Mouse (Mus musculus): ENCODE measurements around the gene Ptprm. TPM values are rescaled to one million over a fixed set of nuclear protein-coding genes. Genes with fewer than 3 reads are reported as not detected.

Ptprm gene
- polyA plus RNA-seq, 1 experiment from 2014 or later, result 19.7 TPM

GRCm38 (mm10) chr17:67352956-67353795, 1.1 kb downstream of the Ptprm start:
- 2% methylated on average over 48 of the region's 50 CpGs for WGBS
- Histone ChIP-seq H3K4me3 (ENCODE audit: low read depth, low read length) (peak overlapping the region; percentile 74), H3K9ac (ENCODE audit: low read depth, low read length) (peak overlapping the region; percentile 84), H3K27me3 (ENCODE audit: control insufficient read depth, insufficient read depth, low read depth, low read length) (peaks cover 4% of the 10 kb centered on the region), H3K9me3 (replicated peaks; ENCODE audit: control insufficient read depth, low read length, poor library complexity, severe bottlenecking) (no peaks in the 10 kb centered on the region), H3K4me1 (ENCODE audit: control insufficient read depth, insufficient read depth, low read length) (peaks cover 15% of the 10 kb centered on the region), H3K4me2 (ENCODE audit: low read length) (peak overlapping the region; percentile 94), H3K36me3 (ENCODE audit: control insufficient read depth, insufficient read depth, low read length) (no peaks in the 10 kb centered on the region), H3K27ac (ENCODE audit: low read length) (peak overlapping the region; percentile 67; the same call in 1 of the 2 replicates)
- ATAC-seq, result peak; percentile 28

DNA sequence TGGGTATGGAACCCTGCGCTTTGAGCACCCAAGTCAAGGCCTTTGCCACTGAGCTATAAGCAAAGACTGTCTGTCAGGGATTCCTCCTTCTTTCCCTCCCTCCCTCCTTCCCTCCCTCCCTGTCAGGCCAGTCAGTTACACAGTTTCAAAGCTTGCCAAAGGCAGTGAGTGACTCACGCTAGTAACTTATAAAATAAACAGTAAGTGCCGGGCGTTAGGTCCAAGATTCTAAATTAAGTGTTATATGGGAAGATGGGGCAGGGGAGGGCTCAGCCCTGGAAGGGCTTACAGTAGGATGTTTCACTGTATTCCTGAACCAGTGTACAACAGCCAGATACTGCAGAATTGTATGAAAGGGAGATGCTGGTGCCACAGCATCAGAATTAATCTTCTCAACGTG, 2.8 kb downstream of the Ptprm start:
- H3K4me1 ChIP-seq (ENCODE audit: control insufficient read depth, insufficient read depth, low read length), result peaks cover 15% of the 10 kb centered on the region
- H3K4me2 ChIP-seq (ENCODE audit: low read length), result peak overlapping the region; percentile 94
- H3K27ac ChIP-seq (ENCODE audit: low read length), result no peak overlapping the region
- H3K9ac ChIP-seq (ENCODE audit: low read depth, low read length), result no peak overlapping the region
- peaks cover 4% of the 10 kb centered on the region for H3K27me3 ChIP-seq (ENCODE audit: control insufficient read depth, insufficient read depth, low read depth, low read length)
- H3K9me3 ChIP-seq (replicated peaks; ENCODE audit: control insufficient read depth, low read length, poor library complexity, severe bottlenecking), result no peaks in the 10 kb centered on the region
- ATAC-seq, result no peak
- H3K36me3 ChIP-seq (ENCODE audit: control insufficient read depth, insufficient read depth, low read length), result no peaks in the 10 kb centered on the region
- 59% methylated on average over 5 of the region's 5 CpGs for WGBS
- peak overlapping the region; percentile 74 for H3K4me3 ChIP-seq (ENCODE audit: low read depth, low read length)

DNA sequence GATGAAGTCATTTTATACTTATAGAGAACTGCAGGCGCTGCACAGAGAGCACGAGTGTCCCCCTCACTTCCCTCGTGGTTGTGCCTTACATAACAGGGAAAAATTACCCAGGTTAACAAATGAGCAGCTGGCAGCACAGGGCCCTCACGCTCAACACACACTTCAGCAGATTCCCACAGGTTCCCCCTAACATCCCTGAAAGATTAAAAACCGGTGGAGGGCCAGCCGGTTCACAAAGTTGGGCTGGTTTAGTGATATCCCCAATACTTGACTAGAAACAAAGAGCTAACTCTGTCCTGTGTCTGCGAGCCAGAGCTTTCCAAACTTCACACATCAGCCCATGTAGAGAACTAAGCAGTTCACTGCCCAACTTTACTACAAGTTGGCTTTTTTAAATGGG, 3.7 kb downstream of the Ptprm start:
- no peak for ATAC-seq
- H3K27ac ChIP-seq (ENCODE audit: low read length), result no peak overlapping the region
- WGBS, result 70% methylated on average over 7 of the region's 7 CpGs
- peaks cover 15% of the 10 kb centered on the region for H3K4me1 ChIP-seq (ENCODE audit: control insufficient read depth, insufficient read depth, low read length)
- H3K4me3 ChIP-seq (ENCODE audit: low read depth, low read length), result no peak overlapping the region
- H3K9me3 ChIP-seq (replicated peaks; ENCODE audit: control insufficient read depth, low read length, poor library complexity, severe bottlenecking), result no peaks in the 10 kb centered on the region
- H3K27me3 ChIP-seq (ENCODE audit: control insufficient read depth, insufficient read depth, low read depth, low read length), result peaks cover 4% of the 10 kb centered on the region; the same call in 1 of the 2 replicates
- 0 out of 2 replicates have a peak overlapping the region, but pooled peaks have one; percentile 3 for H3K4me2 ChIP-seq (ENCODE audit: low read length)
- no peaks in the 10 kb centered on the region for H3K36me3 ChIP-seq (ENCODE audit: control insufficient read depth, insufficient read depth, low read length)
- H3K9ac ChIP-seq (ENCODE audit: low read depth, low read length), result no peak overlapping the region

- Histone ChIP-seq H3K36me3 (ENCODE audit: control insufficient read depth, insufficient read depth, low read length) (no peaks in the 10 kb centered on the region), H3K9me3 (replicated peaks; ENCODE audit: control insufficient read depth, low read length, poor library complexity, severe bottlenecking) (no peaks in the 10 kb centered on the region), H3K27me3 (ENCODE audit: control insufficient read depth, insufficient read depth, low read depth, low read length) (peaks cover 4% of the 10 kb centered on the region; the same call in 1 of the 2 replicates), H3K9ac (ENCODE audit: low read depth, low read length) (no peak overlapping the region), H3K4me2 (ENCODE audit: low read length) (no peak overlapping the region), H3K4me3 (ENCODE audit: low read depth, low read length) (no peak overlapping the region), H3K27ac (ENCODE audit: low read length) (no peak overlapping the region), H3K4me1 (ENCODE audit: control insufficient read depth, insufficient read depth, low read length) (peaks cover 11% of the 10 kb centered on the region; the same call in 1 of the 2 replicates)
- 94% methylated on average over 8 of the region's 8 CpGs for WGBS
- no peak for ATAC-seq
Measured at GRCm38 (mm10) chr17:67349594-67349993, 4.7 kb downstream of the Ptprm start.

GRCm38 (mm10) chr17:67346921-67347320, 7.3 kb downstream of the Ptprm start:
- Histone ChIP-seq H3K27ac (ENCODE audit: low read length) (no peak overlapping the region), H3K4me1 (ENCODE audit: control insufficient read depth, insufficient read depth, low read length) (peaks cover 5% of the 10 kb centered on the region; the same call in 1 of the 2 replicates), H3K4me3 (ENCODE audit: low read depth, low read length) (no peak overlapping the region), H3K9ac (ENCODE audit: low read depth, low read length) (no peak overlapping the region), H3K9me3 (replicated peaks; ENCODE audit: control insufficient read depth, low read length, poor library complexity, severe bottlenecking) (no peaks in the 10 kb centered on the region), H3K27me3 (ENCODE audit: control insufficient read depth, insufficient read depth, low read depth, low read length) (peaks cover 4% of the 10 kb centered on the region; the same call in 1 of the 2 replicates), H3K4me2 (ENCODE audit: low read length) (no peak overlapping the region), H3K36me3 (ENCODE audit: control insufficient read depth, insufficient read depth, low read length) (no peaks in the 10 kb centered on the region)
- WGBS, result 88% methylated on average over 10 of the region's 10 CpGs
- no peak for ATAC-seq

GRCm38 (mm10) chr17:67345157-67345556, 9.1 kb downstream of the Ptprm start:
- Histone ChIP-seq H3K4me2 (ENCODE audit: low read length) (no peak overlapping the region), H3K9ac (ENCODE audit: low read depth, low read length) (no peak overlapping the region), H3K27me3 (ENCODE audit: control insufficient read depth, insufficient read depth, low read depth, low read length) (no peaks in the 10 kb centered on the region), H3K9me3 (replicated peaks; ENCODE audit: control insufficient read depth, low read length, poor library complexity, severe bottlenecking) (no peaks in the 10 kb centered on the region), H3K4me3 (ENCODE audit: low read depth, low read length) (no peak overlapping the region), H3K27ac (ENCODE audit: low read length) (no peak overlapping the region), H3K4me1 (ENCODE audit: control insufficient read depth, insufficient read depth, low read length) (peaks cover 6% of the 10 kb centered on the region; the same call in 1 of the 2 replicates), H3K36me3 (ENCODE audit: control insufficient read depth, insufficient read depth, low read length) (no peaks in the 10 kb centered on the region)
- ATAC-seq, result no peak
- WGBS, result 96% methylated on average over 8 of the region's 8 CpGs

GRCm38 (mm10) chr17:67343471-67343870, 10.8 kb downstream of the Ptprm start:
- Histone ChIP-seq H3K36me3 (ENCODE audit: control insufficient read depth, insufficient read depth, low read length) (no peaks in the 10 kb centered on the region), H3K4me1 (ENCODE audit: control insufficient read depth, insufficient read depth, low read length) (peaks cover 6% of the 10 kb centered on the region; the same call in 1 of the 2 replicates), H3K27ac (ENCODE audit: low read length) (no peak overlapping the region), H3K4me3 (ENCODE audit: low read depth, low read length) (no peak overlapping the region), H3K9me3 (replicated peaks; ENCODE audit: control insufficient read depth, low read length, poor library complexity, severe bottlenecking) (no peaks in the 10 kb centered on the region), H3K9ac (ENCODE audit: low read depth, low read length) (no peak overlapping the region), H3K4me2 (ENCODE audit: low read length) (no peak overlapping the region), H3K27me3 (ENCODE audit: control insufficient read depth, insufficient read depth, low read depth, low read length) (no peaks in the 10 kb centered on the region)
- ATAC-seq, result no peak
- WGBS, result 80% methylated on average over 2 of the region's 2 CpGs

- no peak for ATAC-seq
- Histone ChIP-seq H3K9ac (ENCODE audit: low read depth, low read length) (no peak overlapping the region), H3K9me3 (replicated peaks; ENCODE audit: control insufficient read depth, low read length, poor library complexity, severe bottlenecking) (no peaks in the 10 kb centered on the region), H3K4me2 (ENCODE audit: low read length) (no peak overlapping the region), H3K4me1 (ENCODE audit: control insufficient read depth, insufficient read depth, low read length) (peaks cover 6% of the 10 kb centered on the region; the same call in 1 of the 2 replicates), H3K4me3 (ENCODE audit: low read depth, low read length) (no peak overlapping the region), H3K27ac (ENCODE audit: low read length) (no peak overlapping the region), H3K36me3 (ENCODE audit: control insufficient read depth, insufficient read depth, low read length) (no peaks in the 10 kb centered on the region), H3K27me3 (ENCODE audit: control insufficient read depth, insufficient read depth, low read depth, low read length) (no peaks in the 10 kb centered on the region)
- 83% methylated on average over 6 of the region's 6 CpGs for WGBS
Measured at GRCm38 (mm10) chr17:67343006-67343405, 11.3 kb downstream of the Ptprm start.

DNA sequence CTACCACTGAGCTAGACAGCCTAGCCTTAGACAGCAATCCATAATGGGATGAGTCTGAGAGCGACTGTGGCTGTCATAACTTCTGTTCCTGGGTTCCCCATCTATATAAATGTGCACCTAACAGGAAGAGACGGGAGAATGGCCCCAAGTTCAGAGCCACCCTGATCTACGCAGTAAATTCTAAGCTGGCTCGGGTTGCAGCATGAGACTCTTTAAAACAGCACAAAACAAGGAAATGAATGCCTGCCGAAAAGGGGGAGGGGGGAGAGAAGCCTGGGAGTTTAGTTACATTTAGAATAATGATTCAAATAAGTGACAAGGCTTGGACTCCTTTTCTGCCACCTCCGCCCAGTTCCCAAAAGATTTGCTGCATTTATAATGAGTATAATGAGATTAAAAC, 13.9 kb downstream of the Ptprm start:
- Histone ChIP-seq H3K9ac (ENCODE audit: low read depth, low read length) (no peak overlapping the region), H3K36me3 (ENCODE audit: control insufficient read depth, insufficient read depth, low read length) (no peaks in the 10 kb centered on the region), H3K4me1 (ENCODE audit: control insufficient read depth, insufficient read depth, low read length) (peaks cover 6% of the 10 kb centered on the region; the same call in 1 of the 2 replicates), H3K27ac (ENCODE audit: low read length) (no peak overlapping the region), H3K9me3 (replicated peaks; ENCODE audit: control insufficient read depth, low read length, poor library complexity, severe bottlenecking) (no peaks in the 10 kb centered on the region), H3K27me3 (ENCODE audit: control insufficient read depth, insufficient read depth, low read depth, low read length) (no peaks in the 10 kb centered on the region), H3K4me2 (ENCODE audit: low read length) (no peak overlapping the region), H3K4me3 (ENCODE audit: low read depth, low read length) (no peak overlapping the region)
- WGBS, result 72% methylated on average over 6 of the region's 6 CpGs
- ATAC-seq, result no peak

Data from midbrain, embryonic 16.5 days (tissue).